Mouse (Mus musculus): ENCODE data around the gene Zbtb25.

Zbtb25 gene

GRCm38 (mm10) chr12:76377059-76377458 is 7.7 kb upstream of the Zbtb25 start:
- WGBS: 97% methylated on average over 6 of the region's 6 CpGs

GRCm38 (mm10) chr12:76376649-76377048 is 7.2 kb upstream of the Zbtb25 start:
- WGBS: 37% methylated on average over 7 of the region's 7 CpGs

- WGBS: 88% methylated on average over 3 of the region's 3 CpGs
These were observed 6.1 kb upstream of the Zbtb25 start for GRCm38 (mm10) chr12:76375506-76375905.

- WGBS: 85% methylated on average over 4 of the region's 4 CpGs
These were observed 5.5 kb upstream of the Zbtb25 start for GRCm38 (mm10) chr12:76374911-76375310.

- 78% methylated on average over 6 of the region's 6 CpGs for WGBS
These were observed 4.6 kb upstream of the Zbtb25 start for GRCm38 (mm10) chr12:76373991-76374390.

- WGBS: 84% methylated on average over 5 of the region's 7 CpGs
These were observed 3.7 kb upstream of the Zbtb25 start for GRCm38 (mm10) chr12:76372881-76373818.

GRCm38 (mm10) chr12:76372046-76372445 is 2.6 kb upstream of the Zbtb25 start:
- WGBS: 58% methylated on average over 7 of the region's 7 CpGs

- WGBS: under 1% methylated on average over 63 of the region's 63 CpGs
These were observed 1.6 kb upstream of the Zbtb25 start for GRCm38 (mm10) chr12:76370831-76371571.

- WGBS: under 1% methylated on average over 99 of the region's 99 CpGs
These were observed 802 bp upstream of the Zbtb25 start, which contains the start of gene Zbtb1 for GRCm38 (mm10) chr12:76369978-76370830. Zbtb1 (plus strand) TSS chr12:76370266.

- WGBS: 3% methylated on average over 26 of the region's 26 CpGs
These were observed 604 bp downstream of the Zbtb25 start for GRCm38 (mm10) chr12:76368790-76369205.

- WGBS: 11% methylated on average over 9 of the region's 9 CpGs
These were observed 1.1 kb downstream of the Zbtb25 start for GRCm38 (mm10) chr12:76368201-76368789.

GRCm38 (mm10) chr12:76367096-76367995 is 2.1 kb downstream of the Zbtb25 start:
- WGBS: 24% methylated on average over 14 of the region's 14 CpGs

GRCm38 (mm10) chr12:76366276-76366675 is 3.1 kb downstream of the Zbtb25 start:
- 71% methylated on average over 3 of the region's 3 CpGs for WGBS

GRCm38 (mm10) chr12:76362303-76362676 is 7.1 kb downstream of the Zbtb25 start:
- WGBS: 71% methylated on average over 9 of the region's 9 CpGs

GRCm38 (mm10) chr12:76361405-76362302 is 7.7 kb downstream of the Zbtb25 start:
- 61% methylated on average over 9 of the region's 9 CpGs for WGBS

- WGBS: 85% methylated on average over 1 of the region's 1 CpGs
These were observed 8.5 kb downstream of the Zbtb25 start for GRCm38 (mm10) chr12:76360868-76361267.

- WGBS: 71% methylated on average over 8 of the region's 8 CpGs
These were observed 19.7 kb downstream of the Zbtb25 start for GRCm38 (mm10) chr12:76349680-76350220.

- WGBS: 75% methylated on average over 6 of the region's 6 CpGs
These were observed 23.5 kb downstream of the Zbtb25 start for GRCm38 (mm10) chr12:76345759-76346455.

Data from cerebral cortex, adult 2 months (tissue).